Mouse (Mus musculus) hindbrain, embryonic 14.5 days (tissue): ENCODE results near the gene Slu7. TPM values are rescaled to one million over a fixed set of nuclear protein-coding genes. Genes with fewer than 3 reads are reported as not detected.

ENCODE experiments used
- ATAC-seq: fragments of 200-750 bp; cut with Nextera tagmentation; 2 replicates; pipeline ENCODE4 v1.8.0; 2017; ENCODE audit warnings: moderate number of reproducible peaks, mild to moderate bottlenecking, moderate TSS enrichment, moderate library complexity; ENCODE audit not compliant: low FRiP score
- DNase-seq: peaks from one replicate; pipeline ENCODE4 v3.0.0-alpha.2; 2015; ENCODE audit warnings: low spot score
- H3K27ac ChIP-seq: fragments of 300-500 bp; sonication (generic); 2 replicates; pipeline ENCODE4 v1.5.1; 2014; ENCODE audit warnings: mild to moderate bottlenecking, moderate library complexity
- H3K27me3 ChIP-seq: fragments of 300-500 bp; sonication (generic); 2 replicates; pipeline ENCODE4 v1.6.1; 2014; ENCODE audit warnings: mild to moderate bottlenecking, low read length, mixed read lengths; ENCODE audit not compliant: control insufficient read depth, insufficient read depth
- H3K36me3 ChIP-seq: fragments of 300-500 bp; sonication (generic); replicated peaks from 2 replicates; pipeline ENCODE4 v1.6.1; 2014; ENCODE audit not compliant: control insufficient read depth, insufficient read depth
- H3K4me1 ChIP-seq: fragments of 300-500 bp; sonication (generic); replicated peaks from 2 replicates; pipeline ENCODE4 v1.6.1; 2014; ENCODE audit warnings: antibody characterized with exemption, low read length, mixed read lengths; ENCODE audit not compliant: control insufficient read depth, insufficient read depth
- H3K4me2 ChIP-seq: fragments of 300-500 bp; sonication (generic); replicated peaks from 2 replicates; pipeline ENCODE4 v1.6.1; 2014; ENCODE audit warnings: mild to moderate bottlenecking, moderate library complexity
- H3K4me3 ChIP-seq: fragments of 300-500 bp; sonication (generic); replicated peaks from 2 replicates; pipeline ENCODE4 v1.5.1; 2014; ENCODE audit warnings: mild to moderate bottlenecking, low read length
- H3K9ac ChIP-seq: fragments of 300-500 bp; sonication (generic); 2 replicates; pipeline ENCODE4 v1.6.1; 2014
- H3K9me3 ChIP-seq: fragments of 300-500 bp; sonication (generic); 2 replicates; pipeline ENCODE4 v1.6.1; 2016; ENCODE audit warnings: low read length; ENCODE audit not compliant: control insufficient read depth
- WGBS: fragments of 180-500 bp; shearing (Covaris S2); extraction: QIAGEN DNeasy Blood & Tissue Kit; methylation state at CpG from one replicate; pipeline ENCODE4 v1.1.7; 2014; 5-methylcytosine and 5-hydroxymethylcytosine counted together
- polyA plus RNA-seq: library from polyadenylated mRNA; unstranded; fragments of >200 nt; fragmentation: Nextera tagmentation; extraction: Ambion mirVana; gene quantifications from 2 replicates; pipeline ENCODE4 v1.2.1, GENCODE M21; 2014

Slu7 gene
- polyA plus RNA-seq, 1 experiment from 2014 or later, result 57.0 TPM

GRCm38 (mm10) chr11:43395073-43395948 lies 38.2 kb upstream of the Slu7 start:
- 82% methylated on average over 14 of the region's 14 CpGs for WGBS
- Histone ChIP-seq H3K9ac (no peak overlapping the region), H3K4me1 (no peaks in the 10 kb centered on the region), H3K4me2 (no peak overlapping the region), H3K27ac (no peak overlapping the region), H3K27me3 (no peaks in the 10 kb centered on the region), H3K36me3 (no peaks in the 10 kb centered on the region), H3K4me3 (no peak overlapping the region), H3K9me3 (no peaks in the 10 kb centered on the region)
- DNase-seq, result no peak
- ATAC-seq, result no peak

- H3K9me3 ChIP-seq, result no peaks in the 10 kb centered on the region
- H3K9ac ChIP-seq, result no peak overlapping the region
- WGBS, result 91% methylated on average over 4 of the region's 4 CpGs
- no peaks in the 10 kb centered on the region for H3K27me3 ChIP-seq
- no peak for ATAC-seq
- DNase-seq, result no peak
- no peak overlapping the region for H3K27ac ChIP-seq
- no peak overlapping the region for H3K4me3 ChIP-seq
- no peaks in the 10 kb centered on the region for H3K36me3 ChIP-seq
- H3K4me1 ChIP-seq, result no peaks in the 10 kb centered on the region
- H3K4me2 ChIP-seq, result no peak overlapping the region
Observed at GRCm38 (mm10) chr11:43396246-43396645, 37.3 kb upstream of the Slu7 start.

GRCm38 (mm10) chr11:43396672-43397071 lies 36.9 kb upstream of the Slu7 start:
- Histone ChIP-seq H3K4me1 (no peaks in the 10 kb centered on the region), H3K9me3 (no peaks in the 10 kb centered on the region), H3K27me3 (no peaks in the 10 kb centered on the region), H3K27ac (no peak overlapping the region), H3K4me3 (no peak overlapping the region), H3K9ac (no peak overlapping the region), H3K4me2 (no peak overlapping the region), H3K36me3 (no peaks in the 10 kb centered on the region)
- DNase-seq (no peak), ATAC-seq (no peak)
- WGBS, result 55% methylated on average over 7 of the region's 7 CpGs

DNA sequence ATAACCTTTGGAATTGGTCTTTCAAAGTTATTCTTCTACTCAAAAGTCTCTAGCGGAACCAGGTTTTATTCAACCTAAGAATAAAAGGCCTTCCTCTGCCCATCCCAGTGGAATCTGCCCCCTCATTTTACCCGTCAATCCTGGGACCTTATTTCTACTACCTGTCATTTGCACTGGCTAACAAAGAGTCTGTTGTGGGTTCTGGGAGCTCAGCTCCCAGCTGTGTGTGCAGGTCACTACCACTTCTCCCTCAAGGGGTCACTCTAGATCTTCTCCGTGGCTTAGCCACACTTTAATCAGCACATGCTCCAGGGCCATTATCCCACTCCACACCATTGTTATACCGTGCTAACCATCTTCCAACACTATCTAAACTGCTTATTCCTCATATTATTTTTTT lies 34.2 kb upstream of the Slu7 start:
- no peaks in the 10 kb centered on the region for H3K27me3 ChIP-seq
- ATAC-seq (no peak), DNase-seq (no peak)
- H3K9me3 ChIP-seq, result peaks cover under 1% of the 10 kb centered on the region; the same call in 1 of the 2 replicates
- no peak overlapping the region for H3K9ac ChIP-seq
- H3K4me3 ChIP-seq, result no peak overlapping the region
- H3K4me2 ChIP-seq, result no peak overlapping the region
- no peaks in the 10 kb centered on the region for H3K36me3 ChIP-seq
- no peaks in the 10 kb centered on the region for H3K4me1 ChIP-seq
- H3K27ac ChIP-seq, result no peak overlapping the region
- 48% methylated on average over 4 of the region's 4 CpGs for WGBS

- H3K9me3 ChIP-seq, result peaks cover 7% of the 10 kb centered on the region; the same call in 1 of the 2 replicates
- ATAC-seq, result no peak
- no peaks in the 10 kb centered on the region for H3K4me1 ChIP-seq
- H3K9ac ChIP-seq, result no peak overlapping the region
- H3K4me3 ChIP-seq, result no peak overlapping the region
- no peak for DNase-seq
- no peak overlapping the region for H3K27ac ChIP-seq
- no peaks in the 10 kb centered on the region for H3K36me3 ChIP-seq
- no peak overlapping the region for H3K4me2 ChIP-seq
- 88% methylated on average over 1 of the region's 1 CpGs for WGBS
- H3K27me3 ChIP-seq, result no peaks in the 10 kb centered on the region
Observed at GRCm38 (mm10) chr11:43400131-43400530, 33.4 kb upstream of the Slu7 start.

- no peaks in the 10 kb centered on the region for H3K4me1 ChIP-seq
- no peak for ATAC-seq
- no peak overlapping the region for H3K4me2 ChIP-seq
- H3K9me3 ChIP-seq, result peaks cover 7% of the 10 kb centered on the region; the same call in 1 of the 2 replicates
- no peaks in the 10 kb centered on the region for H3K36me3 ChIP-seq
- H3K27me3 ChIP-seq, result no peaks in the 10 kb centered on the region
- H3K9ac ChIP-seq, result no peak overlapping the region
- no peak overlapping the region for H3K27ac ChIP-seq
- WGBS, result 89% methylated on average over 15 of the region's 15 CpGs
- DNase-seq, result no peak
- H3K4me3 ChIP-seq, result no peak overlapping the region
Observed at GRCm38 (mm10) chr11:43404150-43404807, 29.3 kb upstream of the Slu7 start.

DNA sequence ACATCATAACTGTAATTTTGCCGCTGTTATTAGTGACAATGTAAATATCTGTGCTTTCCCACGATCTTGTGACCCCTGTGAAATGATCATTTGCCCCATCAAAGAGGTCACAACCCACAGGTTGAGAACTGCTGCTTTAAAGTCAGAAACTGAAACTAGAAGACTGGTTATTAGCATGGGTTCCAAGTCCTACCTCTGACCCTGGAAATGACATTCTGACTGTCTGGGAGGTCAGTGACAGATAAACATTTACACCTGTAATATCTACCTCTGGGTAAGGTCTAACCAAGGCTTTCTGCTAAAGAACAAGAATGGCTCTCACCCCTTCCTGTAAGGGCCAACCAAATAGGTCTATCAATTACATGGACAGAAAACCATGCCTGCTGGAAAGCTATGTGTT lies 24.7 kb upstream of the Slu7 start:
- H3K4me2 ChIP-seq, result no peak overlapping the region
- H3K27ac ChIP-seq, result no peak overlapping the region
- no peak overlapping the region for H3K9ac ChIP-seq
- H3K9me3 ChIP-seq, result peaks cover 7% of the 10 kb centered on the region; the same call in 1 of the 2 replicates
- no peaks in the 10 kb centered on the region for H3K4me1 ChIP-seq
- H3K36me3 ChIP-seq, result no peaks in the 10 kb centered on the region
- ATAC-seq (no peak), DNase-seq (no peak)
- no peak overlapping the region for H3K4me3 ChIP-seq
- 76% methylated on average over 2 of the region's 2 CpGs for WGBS
- no peaks in the 10 kb centered on the region for H3K27me3 ChIP-seq

DNA sequence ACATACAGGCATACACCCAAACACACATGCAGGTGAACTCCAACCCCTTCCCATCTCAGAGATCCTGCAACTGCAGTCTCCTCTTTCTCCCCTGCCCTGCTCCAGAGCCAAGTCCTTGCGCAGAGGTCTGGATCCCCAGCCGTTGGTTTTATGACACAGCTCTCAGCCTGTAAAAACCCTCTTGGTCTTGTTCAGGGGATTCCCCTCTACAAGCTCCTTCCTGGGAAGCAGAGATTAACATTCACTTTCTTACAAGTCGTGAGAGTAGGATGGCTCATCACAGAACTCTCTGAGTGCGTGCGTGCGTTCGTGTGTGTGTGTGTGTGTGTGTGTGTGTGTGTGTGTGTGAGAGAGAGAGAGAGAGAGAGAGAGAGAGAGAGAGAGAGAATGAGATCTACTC lies 23.3 kb upstream of the Slu7 start:
- ATAC-seq, result no peak
- Histone ChIP-seq H3K36me3 (no peaks in the 10 kb centered on the region), H3K4me2 (no peak overlapping the region), H3K27me3 (no peaks in the 10 kb centered on the region), H3K4me1 (no peaks in the 10 kb centered on the region), H3K9ac (no peak overlapping the region), H3K9me3 (no peaks in the 10 kb centered on the region), H3K4me3 (no peak overlapping the region), H3K27ac (no peak overlapping the region)
- WGBS, result 84% methylated on average over 7 of the region's 7 CpGs
- no peak for DNase-seq

- H3K9me3 ChIP-seq, result no peaks in the 10 kb centered on the region
- H3K36me3 ChIP-seq, result no peaks in the 10 kb centered on the region
- DNase-seq, result peak; percentile 70
- H3K27me3 ChIP-seq, result no peaks in the 10 kb centered on the region
- 0% methylated on average over 1 of the region's 1 CpGs for WGBS
- no peak for ATAC-seq
- no peak overlapping the region for H3K4me2 ChIP-seq
- H3K9ac ChIP-seq, result no peak overlapping the region
- H3K4me1 ChIP-seq, result no peaks in the 10 kb centered on the region
- H3K4me3 ChIP-seq, result no peak overlapping the region
- no peak overlapping the region for H3K27ac ChIP-seq
Observed at GRCm38 (mm10) chr11:43411413-43411812, 22.1 kb upstream of the Slu7 start.
